Mouse (Mus musculus) kidney, embryonic 14.5 days (tissue): ENCODE data around the gene Taar7b. TPM values are rescaled to one million over a fixed set of nuclear protein-coding genes. Genes with fewer than 3 reads are reported as not detected.

ENCODE experiments used
- ATAC-seq: fragments of 200-750 bp; cut with Nextera tagmentation; 2 replicates; pipeline ENCODE4 v1.8.0; 2017; ENCODE audit warnings: moderate number of reproducible peaks, mild to moderate bottlenecking, moderate TSS enrichment, moderate library complexity; ENCODE audit not compliant: low FRiP score, low TSS enrichment
- H3K27ac ChIP-seq: fragments of 300-500 bp; sonication (generic); 2 replicates; pipeline ENCODE4 v1.5.1; 2014; ENCODE audit warnings: low read depth, mild to moderate bottlenecking, low read length, moderate library complexity, mixed read lengths
- H3K27me3 ChIP-seq: fragments of 300-500 bp; sonication (generic); 2 replicates; pipeline ENCODE4 v1.6.1; 2014; ENCODE audit warnings: mild to moderate bottlenecking, low read length; ENCODE audit not compliant: control insufficient read depth, insufficient read depth
- H3K36me3 ChIP-seq: fragments of 300-500 bp; sonication (generic); 2 replicates; pipeline ENCODE4 v1.6.1; 2014; ENCODE audit warnings: low read length, mixed read lengths; ENCODE audit not compliant: control insufficient read depth, insufficient read depth
- H3K4me1 ChIP-seq: fragments of 300-500 bp; sonication (generic); 2 replicates; pipeline ENCODE4 v1.6.1; 2014; ENCODE audit warnings: low read length, mixed read lengths; ENCODE audit not compliant: control insufficient read depth, insufficient read depth
- H3K4me2 ChIP-seq: fragments of 300-500 bp; sonication (generic); replicated peaks from 2 replicates; pipeline ENCODE4 v1.6.1; 2014; ENCODE audit warnings: low read depth, mild to moderate bottlenecking, low read length
- H3K4me3 ChIP-seq: fragments of 300-500 bp; sonication (generic); 2 replicates; pipeline ENCODE4 v1.5.1; 2014; ENCODE audit warnings: mild to moderate bottlenecking, low read length
- H3K9ac ChIP-seq: fragments of 300-500 bp; sonication (generic); 2 replicates; pipeline ENCODE4 v1.6.1; 2014; ENCODE audit warnings: low read depth, mild to moderate bottlenecking, low read length, moderate library complexity
- H3K9me3 ChIP-seq: fragments of 300-500 bp; sonication (generic); 2 replicates; pipeline ENCODE4 v1.6.1; 2016; ENCODE audit warnings: low read length; ENCODE audit not compliant: control insufficient read depth
- WGBS: fragments of 180-500 bp; shearing (Covaris S2); extraction: QIAGEN DNeasy Blood & Tissue Kit; methylation state at CpG from one replicate; pipeline ENCODE4 v1.1.7; 2014; 5-methylcytosine and 5-hydroxymethylcytosine counted together
- polyA plus RNA-seq: library from polyadenylated mRNA; unstranded; fragments of >200 nt; fragmentation: Nextera tagmentation; extraction: Ambion mirVana; gene quantifications from 2 replicates; pipeline ENCODE4 v1.2.1, GENCODE M21; 2014

Gene Taar7b
- polyA plus RNA-seq, 1 experiment from 2014 or later, result not detected

DNA sequence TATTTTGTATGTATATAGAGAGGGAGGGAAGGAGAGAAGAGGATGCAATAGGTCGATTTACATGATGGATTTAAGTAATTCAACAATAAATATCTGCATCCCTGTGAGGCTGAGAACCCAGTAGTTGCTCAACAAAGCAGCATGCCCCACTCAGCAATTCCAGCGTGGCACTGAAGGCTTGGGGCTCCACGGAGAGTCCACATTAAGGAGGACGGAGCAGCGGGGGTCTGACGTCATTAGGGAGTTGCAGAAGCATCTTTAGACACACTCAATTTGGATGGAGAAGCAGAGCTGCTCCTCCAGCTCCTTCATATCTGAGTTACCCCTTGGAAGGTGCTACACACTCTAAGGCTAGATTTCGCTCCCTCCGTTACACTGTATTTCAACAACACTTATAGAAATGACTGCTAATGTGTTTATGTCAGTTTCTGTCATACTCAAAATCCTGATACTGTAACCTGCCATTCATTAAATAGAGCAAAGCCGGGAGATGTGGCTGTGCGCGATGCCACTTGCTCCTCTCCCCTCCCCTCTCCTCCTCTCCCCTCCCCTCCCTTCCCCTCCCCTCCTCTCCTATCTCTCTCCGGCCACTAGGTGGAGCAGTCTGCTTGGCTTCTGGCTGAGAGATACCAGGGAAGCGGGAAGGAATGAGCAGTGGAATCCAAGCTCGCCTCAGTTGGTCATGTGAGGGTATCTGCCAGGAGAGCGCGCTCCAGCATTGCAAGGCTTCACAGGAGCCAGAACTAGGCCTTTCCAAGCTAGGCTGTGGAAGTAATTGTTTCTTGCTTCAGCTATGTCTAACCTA lies 20.6 kb upstream of the Taar7b start:
- H3K27ac ChIP-seq, result no peak overlapping the region
- no peaks in the 10 kb centered on the region for H3K27me3 ChIP-seq
- no peak overlapping the region for H3K4me2 ChIP-seq
- WGBS, result 47% methylated on average over 16 of the region's 16 CpGs
- no peaks in the 10 kb centered on the region for H3K9me3 ChIP-seq
- no peaks in the 10 kb centered on the region for H3K4me1 ChIP-seq
- no peak overlapping the region for H3K9ac ChIP-seq
- H3K4me3 ChIP-seq, result no peak overlapping the region
- H3K36me3 ChIP-seq, result no peaks in the 10 kb centered on the region
- ATAC-seq, result peak; percentile 69; the same call in 1 of the 2 replicates

DNA sequence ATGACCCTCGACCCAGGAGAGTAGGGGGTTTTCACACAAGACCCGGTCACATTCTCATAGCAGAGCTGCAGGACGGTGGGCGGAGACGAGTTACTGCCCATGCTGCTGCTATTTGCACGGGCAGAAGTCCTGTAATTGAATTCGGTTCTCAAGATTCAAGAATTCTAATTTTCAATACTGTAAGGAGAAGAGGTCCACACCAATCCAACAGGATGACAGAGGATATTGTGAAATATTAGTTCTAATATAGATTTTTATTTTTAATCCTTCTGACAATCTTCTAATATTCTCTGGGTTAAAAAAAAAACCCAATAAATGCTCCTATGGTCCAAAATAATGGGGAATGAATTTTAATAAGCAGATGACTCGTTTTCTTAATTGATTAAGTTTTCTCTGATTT lies 14.2 kb upstream of the Taar7b start, which contains the start of gene Taar6:
Gene Taar6 (minus strand): TSS at position 101 of the 400 bp plus-strand sequence.
- H3K27ac ChIP-seq, result no peak within 1 kb of the TSS
- no peak within 1 kb of the TSS for H3K9ac ChIP-seq
- no peak within 1 kb of the TSS for H3K4me3 ChIP-seq
- no peaks in the 10 kb centered on the region for H3K27me3 ChIP-seq
- no peaks in the 10 kb centered on the region for H3K9me3 ChIP-seq
- H3K4me1 ChIP-seq, result no peaks in the 10 kb centered on the region
- ATAC-seq, result no peak
- WGBS, result 67% methylated on average over 8 of the region's 8 CpGs
- no peak within 1 kb of the TSS for H3K4me2 ChIP-seq
- H3K36me3 ChIP-seq, result no peaks in the 10 kb centered on the region

DNA sequence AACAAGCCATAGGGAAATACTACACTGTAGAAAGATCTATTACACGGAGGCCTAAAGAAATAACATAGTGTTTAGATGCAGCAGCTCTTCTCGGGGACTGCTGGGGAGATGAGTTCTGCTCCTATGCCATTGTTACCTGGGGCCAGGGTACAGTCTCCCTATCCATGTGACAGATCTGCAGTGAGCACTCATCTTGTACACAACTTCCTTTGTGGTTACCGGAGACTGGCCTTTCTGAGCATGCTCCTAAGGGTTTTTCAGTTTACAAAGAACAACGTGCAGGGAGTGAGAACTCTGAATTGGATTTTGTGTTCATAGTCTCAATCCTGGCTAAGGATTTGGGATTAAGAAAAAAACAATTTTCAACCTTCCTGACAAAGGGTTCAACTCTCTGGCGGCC lies 13.3 kb upstream of the Taar7b start:
- Histone ChIP-seq H3K36me3 (no peaks in the 10 kb centered on the region), H3K4me3 (no peak overlapping the region), H3K4me1 (no peaks in the 10 kb centered on the region), H3K9ac (no peak overlapping the region), H3K27me3 (no peaks in the 10 kb centered on the region), H3K4me2 (no peak overlapping the region), H3K9me3 (no peaks in the 10 kb centered on the region), H3K27ac (no peak overlapping the region)
- no peak for ATAC-seq
- WGBS, result 82% methylated on average over 5 of the region's 5 CpGs

DNA sequence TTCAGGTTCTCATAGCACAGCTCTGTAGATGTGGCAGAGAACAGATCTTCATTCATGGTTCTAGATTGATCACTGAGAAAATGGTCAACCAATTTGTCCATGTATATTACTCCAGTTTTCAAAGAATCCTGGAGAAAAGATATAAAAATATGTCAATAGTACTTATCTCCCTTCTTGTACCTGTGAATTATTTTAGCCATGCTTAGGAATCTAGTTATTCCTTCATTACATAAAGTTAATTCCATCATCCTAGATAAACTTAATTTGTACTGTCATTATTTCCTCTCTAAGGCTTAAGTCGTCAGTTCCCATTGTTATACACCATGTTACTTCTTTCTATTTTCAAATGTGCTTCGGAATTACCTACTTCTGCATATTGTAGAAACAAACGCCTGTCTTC lies 6.4 kb upstream of the Taar7b start, which contains the start of gene Taar7a:
Gene Taar7a (minus strand): TSS at position 101 of the 400 bp plus-strand sequence.
- Histone ChIP-seq H3K27me3 (no peaks in the 10 kb centered on the region), H3K9ac (no peak within 1 kb of the TSS), H3K4me2 (no peak within 1 kb of the TSS), H3K4me3 (no peak within 1 kb of the TSS), H3K9me3 (no peaks in the 10 kb centered on the region), H3K27ac (no peak within 1 kb of the TSS), H3K4me1 (no peaks in the 10 kb centered on the region), H3K36me3 (no peaks in the 10 kb centered on the region)
- ATAC-seq, result no peak
- 84% methylated on average over 3 of the region's 3 CpGs for WGBS

DNA sequence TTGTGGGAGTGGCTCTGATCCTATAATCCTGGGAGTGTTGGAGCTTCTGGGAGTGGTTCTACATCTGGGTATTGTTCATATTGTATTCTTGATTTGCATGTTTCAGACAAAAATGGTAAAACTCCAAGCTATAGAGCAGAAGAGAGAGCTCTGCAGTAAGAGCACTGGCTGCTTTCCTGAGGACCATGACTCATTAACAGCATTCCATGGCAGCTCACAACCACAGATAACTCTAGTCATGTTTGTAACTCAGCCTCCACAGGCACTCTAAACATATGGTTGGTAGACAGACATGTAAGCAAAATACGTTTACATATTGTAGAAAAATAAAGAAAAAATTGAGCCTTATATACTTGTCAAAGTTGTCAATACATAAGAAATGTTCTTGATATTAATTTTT lies 6.7 kb downstream of the Taar7b start:
- H3K27me3 ChIP-seq, result no peaks in the 10 kb centered on the region
- no peak overlapping the region for H3K27ac ChIP-seq
- H3K4me1 ChIP-seq, result no peaks in the 10 kb centered on the region
- H3K4me2 ChIP-seq, result no peak overlapping the region
- H3K36me3 ChIP-seq, result no peaks in the 10 kb centered on the region
- no peak overlapping the region for H3K9ac ChIP-seq
- H3K4me3 ChIP-seq, result no peak overlapping the region
- 86% methylated on average over 1 of the region's 1 CpGs for WGBS
- no peak for ATAC-seq
- H3K9me3 ChIP-seq, result no peaks in the 10 kb centered on the region

DNA sequence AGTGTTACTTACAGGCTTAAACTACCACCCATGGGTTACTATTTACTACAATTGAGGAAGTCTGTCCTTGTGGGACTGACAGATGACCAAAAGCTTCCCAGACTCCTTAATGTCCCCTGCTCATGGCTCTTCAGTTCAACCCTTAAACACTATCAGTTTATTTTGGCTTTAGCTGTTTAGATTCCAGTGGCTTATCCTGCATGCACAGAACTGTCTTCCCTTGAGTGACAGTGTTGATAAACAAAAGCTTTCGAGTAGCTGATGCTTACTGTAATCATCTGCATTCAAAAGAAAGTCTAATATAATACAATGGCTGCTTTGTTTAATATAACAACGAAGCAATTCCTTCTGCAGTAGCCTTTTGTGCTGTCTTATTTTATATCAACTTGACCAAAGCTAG lies 7.3 kb downstream of the Taar7b start:
- no peaks in the 10 kb centered on the region for H3K27me3 ChIP-seq
- 66% methylated on average over 2 of the region's 2 CpGs for WGBS

DNA sequence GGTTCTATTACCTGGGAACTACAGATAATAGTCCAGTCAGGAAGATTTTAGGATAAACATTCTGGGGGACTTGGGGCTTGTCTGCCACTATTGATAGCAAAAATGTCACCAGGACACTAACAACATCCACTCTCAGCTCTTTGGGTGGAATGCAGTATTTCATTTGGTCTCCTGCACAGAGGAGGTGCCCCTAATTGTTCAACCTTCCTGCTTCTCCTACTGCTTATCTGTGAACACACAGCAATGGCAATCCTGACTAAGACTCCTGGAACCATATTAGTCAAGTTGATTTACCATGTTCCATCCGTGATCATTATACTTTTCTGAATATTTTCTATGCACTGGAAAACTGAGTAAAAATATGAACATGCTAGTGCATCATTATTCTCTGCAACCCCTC lies 8.4 kb downstream of the Taar7b start:
- Histone ChIP-seq H3K4me3 (no peak overlapping the region), H3K36me3 (no peaks in the 10 kb centered on the region), H3K4me2 (no peak overlapping the region), H3K4me1 (no peaks in the 10 kb centered on the region), H3K27ac (no peak overlapping the region), H3K27me3 (no peaks in the 10 kb centered on the region), H3K9me3 (no peaks in the 10 kb centered on the region), H3K9ac (no peak overlapping the region)
- no peak for ATAC-seq
- WGBS, result 86% methylated on average over 1 of the region's 1 CpGs

More for the DNA sequence above, 7.3 kb downstream of the Taar7b start:
- Histone ChIP-seq H3K4me2 (no peak overlapping the region), H3K4me3 (no peak overlapping the region), H3K27ac (no peak overlapping the region), H3K4me1 (no peaks in the 10 kb centered on the region), H3K9me3 (no peaks in the 10 kb centered on the region), H3K36me3 (no peaks in the 10 kb centered on the region), H3K9ac (no peak overlapping the region)
- ATAC-seq, result no peak

DNA sequence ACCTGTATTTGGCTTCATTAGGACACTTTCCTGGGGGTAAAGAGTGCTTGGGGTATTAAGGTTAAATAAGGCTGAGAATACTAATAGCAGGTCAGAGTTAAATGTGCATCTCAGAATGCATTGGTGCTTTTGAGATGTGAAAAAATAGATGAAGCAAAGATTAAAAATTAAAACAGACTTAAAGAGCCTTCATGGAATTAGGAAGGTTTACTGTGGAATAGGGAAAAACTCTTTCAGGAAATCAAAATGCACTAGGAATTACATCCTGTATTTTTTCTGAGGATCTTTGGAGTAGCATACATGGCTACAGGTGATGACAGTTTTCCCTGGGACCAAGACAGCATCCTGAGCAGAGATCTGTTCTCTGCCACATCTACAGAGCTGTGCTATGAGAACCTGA lies 27.2 kb downstream of the Taar7b start, which contains the start of gene Taar7d:
Gene Taar7d (plus strand): TSS at position 301 of the 400 bp plus-strand sequence.
- H3K4me2 ChIP-seq, result no peak within 1 kb of the TSS
- H3K36me3 ChIP-seq, result no peaks in the 10 kb centered on the region
- H3K4me3 ChIP-seq, result no peak within 1 kb of the TSS
- H3K27ac ChIP-seq, result no peak within 1 kb of the TSS
- no peaks in the 10 kb centered on the region for H3K27me3 ChIP-seq
- H3K9ac ChIP-seq, result no peak within 1 kb of the TSS
- H3K4me1 ChIP-seq, result no peaks in the 10 kb centered on the region
- no peaks in the 10 kb centered on the region for H3K9me3 ChIP-seq
- no peak for ATAC-seq

DNA sequence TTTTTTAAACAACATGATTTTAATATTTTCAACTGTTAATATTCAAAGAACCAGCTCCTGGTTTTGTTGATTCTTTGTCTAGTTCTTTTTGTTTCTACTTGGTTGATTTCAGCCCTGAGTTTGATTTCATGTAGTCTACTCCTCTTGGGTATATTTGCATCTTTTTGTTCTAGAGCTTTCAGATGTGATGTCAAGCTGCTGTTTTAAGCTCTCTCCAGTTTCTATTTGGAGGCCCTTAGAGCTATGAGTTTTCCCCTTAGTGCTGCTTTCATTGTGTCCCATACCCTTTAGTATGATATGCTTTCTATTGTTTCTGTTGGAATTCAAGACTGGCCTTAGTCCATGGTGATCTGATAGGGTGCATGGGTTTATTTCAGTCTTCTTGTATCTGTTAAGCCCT lies 31.6 kb downstream of the Taar7b start:
- H3K4me1 ChIP-seq, result no peaks in the 10 kb centered on the region
- no peak overlapping the region for H3K4me3 ChIP-seq
- no peak overlapping the region for H3K27ac ChIP-seq
- ATAC-seq, result no peak
- no peaks in the 10 kb centered on the region for H3K36me3 ChIP-seq
- no peak overlapping the region for H3K4me2 ChIP-seq
- H3K9me3 ChIP-seq, result no peaks in the 10 kb centered on the region
- no peaks in the 10 kb centered on the region for H3K27me3 ChIP-seq
- H3K9ac ChIP-seq, result no peak overlapping the region
